Mouse (Mus musculus): Measurements from ENCODE around the gene Hoxb6.

GRCm38 (mm10) chr11:96255996-96256445 is 36.3 kb upstream of the Hoxb6 start:
- no peak for TF ChIP-seq MAZ (IDR thresholded peaks at IDR 0.05; ENCODE audit: low read depth, low read length)
- peak in 2 of 3 experiments; percentile 14 to 15; a peak in 1 of 6 replicates for TF ChIP-seq CTCF (IDR thresholded peaks at IDR 0.05 in 2 of 3, conservative IDR thresholded peaks at IDR 0.05 in 1 of 3; ENCODE audit: control insufficient read depth in 1 of 3, insufficient read depth in 1 of 3, low read depth in 2 of 3, low read length in 3 of 3, poor library complexity in 1 of 3, severe bottlenecking in 1 of 3)
- no peak for TF ChIP-seq POLR2AphosphoS5 (IDR thresholded peaks at IDR 0.05; ENCODE audit: borderline replicate concordance, low read depth, low read length)
- no peak for TF ChIP-seq CHD2 (IDR thresholded peaks at IDR 0.05; ENCODE audit: low read length)
- no peak for TF ChIP-seq KAT2A (conservative IDR thresholded peaks at IDR 0.05; ENCODE audit: low read depth, low read length)
- no peak for TF ChIP-seq ZMIZ1 (IDR thresholded peaks at IDR 0.05; ENCODE audit: low read depth, low read length)
- no peak for TF ChIP-seq E2F4 (IDR thresholded peaks at IDR 0.05; ENCODE audit: borderline replicate concordance, low read depth, low read length)
- no peak for TF ChIP-seq NRF1 (IDR thresholded peaks at IDR 0.05; ENCODE audit: insufficient read depth, low read depth, low read length, poor library complexity, severe bottlenecking)
- TF ChIP-seq POLR2A (IDR thresholded peaks at IDR 0.05; ENCODE audit: control insufficient read depth in 1 of 2, insufficient read depth in 1 of 2, low read depth in 1 of 2, low read length in 2 of 2, poor library complexity in 1 of 2): no peak
- no peak for TF ChIP-seq ZNF384 (IDR thresholded peaks at IDR 0.05; ENCODE audit: low read depth, low read length)
- TF ChIP-seq JUND (IDR thresholded peaks at IDR 0.05; ENCODE audit: low read depth, low read length): no peak
- TF ChIP-seq NELFE (IDR thresholded peaks at IDR 0.05; ENCODE audit: low read depth, low read length): no peak
